Mouse (Mus musculus) heart, postnatal 25 days (tissue): ENCODE data around the gene Rgs5. TPM values are rescaled to one million over a fixed set of nuclear protein-coding genes. Genes with fewer than 3 reads are reported as not detected.

Source experiments
- DNase-seq: peaks from one replicate; pipeline ENCODE4 v3.0.0; 2022; ENCODE audit warnings: low spot score
- intact Hi-C: fragments of 180-260 bp; cut with DNase I; formaldehyde crosslinking; loops from one replicate; pipeline ENCODE4 v1.15.1; 2025
- total RNA-seq, 2 experiments: library from RNA; stranded (reverse); gene quantifications; 2 replicates each; pipeline ENCODE4 v1.2.3; 2021

Gene Rgs5
- 100 to 1,000 TPM; 278 to 331 TPM for total RNA-seq

DNA sequence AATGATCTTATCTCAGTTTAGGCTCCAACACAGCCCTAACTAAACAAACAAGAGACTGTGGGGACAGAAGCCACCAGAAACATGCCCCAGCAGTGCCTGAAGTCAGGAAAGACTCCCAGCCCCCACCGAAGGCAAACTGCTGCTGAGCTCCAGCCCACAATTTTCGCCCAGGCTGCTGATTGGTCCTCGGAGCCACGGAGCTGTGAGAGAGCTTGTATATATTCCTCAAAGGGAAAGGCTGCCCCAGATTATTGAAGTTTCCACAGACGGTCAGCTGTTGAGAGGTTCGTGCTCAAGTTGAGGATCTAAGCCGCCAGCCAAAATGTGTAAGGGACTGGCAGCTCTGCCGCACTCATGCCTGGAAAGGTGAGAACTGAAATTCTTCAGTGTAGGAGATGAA lies at the start of gene Rgs5:
Gene Rgs5 (plus strand): TSS at position 246 of the 400 bp plus-strand sequence.
- DNase-seq, result peak; percentile 9
- intact Hi-C loops, result no loop called here

- intact Hi-C loops, result no loop called here
- no peak for DNase-seq
Measured at GRCm38 (mm10) chr1:169606164-169606563, 49.1 kb upstream of the Rgs5 start.

- no peak for DNase-seq
- intact Hi-C loops, result no loop called here
Measured at GRCm38 (mm10) chr1:169629738-169630137, 25.6 kb upstream of the Rgs5 start.

GRCm38 (mm10) chr1:169637251-169637750 lies 18.0 kb upstream of the Rgs5 start:
- peak; percentile 4 for DNase-seq
- intact Hi-C loops, result no loop called here

DNA sequence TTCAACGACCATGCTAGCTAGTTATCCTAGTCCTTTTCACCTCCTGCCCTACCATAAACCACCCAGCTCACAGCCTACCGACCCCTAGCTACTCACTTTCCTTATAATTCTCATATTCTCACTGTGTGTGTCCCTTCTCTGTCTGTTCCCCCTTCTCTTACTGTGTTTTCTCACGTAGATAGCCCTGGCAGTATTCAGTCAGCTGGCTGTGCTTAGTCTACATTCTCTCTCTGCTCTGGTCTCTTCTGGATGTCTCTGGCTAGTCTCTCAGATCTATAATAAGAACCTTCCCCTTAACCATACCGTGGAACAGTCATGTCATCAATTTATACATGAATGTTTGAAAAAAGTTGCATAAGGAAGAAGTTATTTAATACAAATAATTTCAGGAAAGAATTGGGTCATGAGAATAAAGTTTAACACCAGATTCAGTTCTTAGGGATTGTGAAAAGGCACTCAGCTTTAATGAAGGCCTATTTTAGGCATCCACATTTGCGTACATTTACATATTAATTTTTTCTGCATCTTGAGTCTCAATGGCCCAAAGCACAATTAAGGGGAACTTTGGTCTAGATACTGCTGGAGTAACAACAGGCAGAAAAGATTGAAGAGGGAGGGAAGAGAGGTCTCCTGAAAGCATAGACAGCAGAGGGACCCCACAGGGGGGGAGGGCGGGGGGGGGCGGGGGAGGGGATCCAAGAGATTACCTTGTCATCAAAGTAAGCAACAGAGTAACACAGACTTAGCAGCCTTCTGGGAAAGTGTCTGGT lies 10.2 kb upstream of the Rgs5 start:
- intact Hi-C loops, result no loop called here

DNA sequence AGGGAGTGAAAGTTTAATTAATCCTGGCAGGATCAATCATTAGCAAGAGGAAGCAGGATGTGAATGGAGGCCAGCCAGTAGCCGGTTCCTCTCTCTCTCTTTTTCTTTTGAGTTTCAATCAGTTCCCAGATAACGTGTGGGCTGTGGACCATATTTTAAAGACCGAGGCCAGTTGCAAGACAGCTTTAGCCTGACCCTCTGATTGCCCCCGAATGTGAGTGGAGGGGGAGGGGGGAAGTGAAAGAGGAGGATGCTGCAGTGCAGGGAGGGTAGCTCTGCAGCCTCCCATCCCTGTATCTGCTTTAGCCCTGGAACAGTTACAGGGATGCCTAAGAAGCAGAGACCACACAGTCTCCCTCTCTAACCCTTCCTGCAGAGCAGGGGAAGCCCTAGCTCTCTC lies 4.2 kb downstream of the Rgs5 start:
- intact Hi-C loops, result no loop called here

More for the DNA sequence above, 10.2 kb upstream of the Rgs5 start:
- DNase-seq, result no peak

DNA sequence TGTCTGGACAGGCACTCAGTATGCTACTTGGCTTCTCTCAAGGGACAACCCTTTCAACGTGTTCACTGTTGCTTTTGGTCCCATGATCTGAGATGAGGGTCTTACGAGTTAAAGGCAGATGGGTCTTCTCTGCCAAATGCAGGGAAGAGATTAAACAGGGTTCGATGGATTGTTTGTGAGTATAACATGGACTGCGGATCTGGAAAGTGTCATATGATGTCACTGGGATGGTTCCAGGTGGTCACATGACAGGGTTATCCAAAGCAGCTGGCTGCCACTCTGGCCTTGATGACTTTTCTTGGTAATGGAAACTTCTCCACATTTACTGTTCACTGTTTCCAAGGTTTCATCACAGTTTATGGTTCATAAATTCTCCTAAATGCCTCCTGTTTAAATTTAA lies 12.0 kb downstream of the Rgs5 start:
- intact Hi-C loops, result no loop called here
- no peak for DNase-seq

More for the DNA sequence above, 4.2 kb downstream of the Rgs5 start:
- no peak for DNase-seq

GRCm38 (mm10) chr1:169670705-169671104 lies 15.4 kb downstream of the Rgs5 start:
- intact Hi-C loops, result loop anchor here (1.0 to 10.0 kb wide), 4 partner anchors 138 to 464 kb away; partner anchors contain the start of gene Nuf2

GRCm38 (mm10) chr1:169671801-169672200 lies 16.5 kb downstream of the Rgs5 start:
- intact Hi-C loops, result loop anchor here (1.0 to 10.0 kb wide), 4 partner anchors 140 to 463 kb away; partner anchors contain the start of gene Nuf2
- DNase-seq, result no peak

More at GRCm38 (mm10) chr1:169670705-169671104, 15.4 kb downstream of the Rgs5 start:
- no peak for DNase-seq

- DNase-seq, result no peak
- intact Hi-C loops, result loop anchor here (5.0 to 10.0 kb wide), 3 partner anchors 140 to 463 kb away; partner anchors contain the start of gene Nuf2
Measured at GRCm38 (mm10) chr1:169672272-169672671, 17.0 kb downstream of the Rgs5 start.

DNA sequence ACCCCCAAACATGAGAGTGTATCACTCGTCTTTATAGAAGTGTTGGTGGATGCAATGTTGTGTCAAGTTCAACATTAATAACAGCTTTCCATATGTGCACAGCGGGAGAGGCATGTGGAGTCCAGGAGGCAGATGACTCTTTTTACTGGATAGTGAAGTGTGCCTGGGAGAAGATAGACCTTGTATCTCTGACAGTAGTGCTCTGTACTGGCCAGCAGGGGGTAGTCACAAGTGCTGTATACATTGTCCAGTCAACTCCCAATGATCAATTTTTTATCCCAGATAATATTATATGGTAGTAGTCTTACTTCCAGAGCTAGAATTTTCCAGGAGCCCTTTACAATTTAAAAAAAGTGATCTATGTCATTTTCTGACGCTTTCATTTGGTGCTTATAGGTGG lies 18.8 kb downstream of the Rgs5 start:
- DNase-seq, result no peak
- intact Hi-C loops, result loop anchor here (1.0 to 10.0 kb wide), 4 partner anchors 142 to 461 kb away; partner anchors contain the start of gene Nuf2

GRCm38 (mm10) chr1:169676751-169677150 lies 21.4 kb downstream of the Rgs5 start:
- DNase-seq, result no peak
- intact Hi-C loops, result loop anchor here (10.0 kb wide), 1 partner anchor 458 kb away; no protein-coding TSS in a partner anchor

GRCm38 (mm10) chr1:169680455-169681208 lies 25.3 kb downstream of the Rgs5 start:
- DNase-seq, result no peak
- intact Hi-C loops, result no loop called here

DNA sequence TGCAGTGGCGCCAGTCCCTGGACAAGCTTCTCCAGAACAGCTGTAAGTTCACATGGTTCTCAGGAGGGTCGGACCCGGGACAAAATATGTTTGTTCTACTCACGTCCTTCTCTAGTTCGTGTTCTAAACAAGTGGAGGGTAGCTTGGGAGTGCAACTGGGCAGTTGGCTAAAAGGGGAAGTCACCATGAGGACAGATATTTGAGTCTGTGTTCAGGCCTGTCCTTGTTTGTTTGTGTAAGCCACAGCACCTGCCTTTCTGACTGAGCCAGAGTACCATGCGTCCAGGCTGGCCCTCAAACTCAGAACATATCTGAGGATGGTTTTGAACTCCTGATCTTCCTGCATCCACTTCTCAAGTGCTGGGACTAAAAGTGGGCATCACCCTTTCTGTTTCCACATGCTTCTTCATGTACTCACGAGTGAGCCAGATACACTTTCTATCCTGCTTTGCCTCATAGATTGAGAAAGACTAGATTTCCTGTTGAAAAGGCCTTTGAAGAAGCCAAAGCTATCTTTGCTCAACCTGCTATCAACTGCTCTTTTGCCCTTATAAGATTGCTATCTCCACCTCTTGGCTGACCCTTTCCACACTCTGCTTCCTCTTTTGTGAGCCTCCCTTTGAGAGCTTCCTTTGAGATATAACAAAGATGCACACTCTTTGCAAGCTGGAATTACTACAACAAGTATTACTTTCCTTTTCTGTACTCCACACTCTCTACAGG lies 27.6 kb downstream of the Rgs5 start:
- no peak for DNase-seq
- intact Hi-C loops, result no loop called here

DNA sequence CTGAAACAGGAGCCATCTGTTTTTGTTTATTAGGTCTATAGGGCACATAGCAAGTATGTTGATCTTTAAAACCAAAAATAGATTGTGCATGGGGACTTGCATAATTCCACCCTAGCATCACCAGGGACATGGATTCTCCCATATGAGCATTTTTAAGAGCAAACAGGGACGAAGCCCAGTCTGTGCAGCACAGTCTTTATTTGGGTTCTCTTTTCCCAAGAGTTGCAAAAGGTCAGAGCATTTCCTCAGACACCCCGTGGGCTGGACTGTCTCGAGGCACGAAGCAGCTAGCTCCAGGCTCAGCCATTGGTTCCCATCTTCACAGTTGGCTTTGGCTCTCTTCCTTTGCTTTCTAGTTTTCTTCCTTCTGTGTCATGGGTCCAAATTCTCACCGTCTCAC lies 30.0 kb downstream of the Rgs5 start:
- no peak for DNase-seq
- intact Hi-C loops, result loop anchor here (5.0 kb wide), 1 partner anchor 52 kb away; no protein-coding TSS in a partner anchor

- intact Hi-C loops, result no loop called here
- DNase-seq, result no peak
Measured at GRCm38 (mm10) chr1:169693040-169693439, 37.7 kb downstream of the Rgs5 start.

DNA sequence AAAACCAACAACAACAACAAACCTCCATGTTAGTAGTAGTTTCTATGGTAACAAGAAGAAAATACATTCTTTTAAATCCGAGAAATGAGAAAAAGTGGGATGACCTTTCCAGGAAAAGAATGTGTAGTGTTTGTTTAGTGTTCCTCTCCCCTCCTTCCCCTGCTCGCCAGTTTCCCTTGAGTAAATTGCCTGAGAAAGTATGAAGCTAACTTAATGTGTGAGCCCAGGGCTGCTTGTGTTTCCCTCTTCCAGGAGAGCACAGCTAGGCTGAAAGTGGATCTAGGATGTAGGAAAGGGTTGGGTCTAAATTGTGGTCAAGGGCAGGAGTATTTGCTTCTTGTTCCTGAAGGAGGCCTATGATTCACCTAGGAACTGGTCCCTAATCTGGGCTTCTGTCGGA lies 38.2 kb downstream of the Rgs5 start:
- intact Hi-C loops, result no loop called here
- DNase-seq, result no peak

DNA sequence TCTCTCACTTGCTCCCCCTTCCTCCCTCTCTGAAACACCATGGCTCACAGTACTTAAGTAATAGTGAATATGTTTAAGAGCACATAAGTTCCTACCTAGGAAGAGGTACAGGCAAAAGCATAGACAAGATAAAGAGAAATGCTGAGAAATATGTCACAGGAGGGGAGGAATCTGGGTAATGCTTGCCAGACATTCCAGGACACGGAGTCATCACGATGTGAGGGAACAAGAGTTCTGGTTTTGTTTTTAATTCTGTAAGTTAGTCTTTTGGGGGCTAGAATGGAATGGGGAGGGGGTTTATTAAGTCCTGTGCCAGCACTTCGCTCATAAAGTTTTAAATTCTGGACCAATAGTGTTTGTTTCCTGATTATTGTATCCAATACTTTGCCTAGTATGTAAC lies 40.1 kb downstream of the Rgs5 start:
- DNase-seq, result no peak
- intact Hi-C loops, result no loop called here

GRCm38 (mm10) chr1:169697236-169697635 lies 41.9 kb downstream of the Rgs5 start:
- no peak for DNase-seq
- intact Hi-C loops, result no loop called here

- no peak for DNase-seq
- intact Hi-C loops, result no loop called here
Measured at GRCm38 (mm10) chr1:169699184-169699583, 43.9 kb downstream of the Rgs5 start.
